ENCODE assay signal across 8 mouse cellular contexts in the genomic region with DNA sequence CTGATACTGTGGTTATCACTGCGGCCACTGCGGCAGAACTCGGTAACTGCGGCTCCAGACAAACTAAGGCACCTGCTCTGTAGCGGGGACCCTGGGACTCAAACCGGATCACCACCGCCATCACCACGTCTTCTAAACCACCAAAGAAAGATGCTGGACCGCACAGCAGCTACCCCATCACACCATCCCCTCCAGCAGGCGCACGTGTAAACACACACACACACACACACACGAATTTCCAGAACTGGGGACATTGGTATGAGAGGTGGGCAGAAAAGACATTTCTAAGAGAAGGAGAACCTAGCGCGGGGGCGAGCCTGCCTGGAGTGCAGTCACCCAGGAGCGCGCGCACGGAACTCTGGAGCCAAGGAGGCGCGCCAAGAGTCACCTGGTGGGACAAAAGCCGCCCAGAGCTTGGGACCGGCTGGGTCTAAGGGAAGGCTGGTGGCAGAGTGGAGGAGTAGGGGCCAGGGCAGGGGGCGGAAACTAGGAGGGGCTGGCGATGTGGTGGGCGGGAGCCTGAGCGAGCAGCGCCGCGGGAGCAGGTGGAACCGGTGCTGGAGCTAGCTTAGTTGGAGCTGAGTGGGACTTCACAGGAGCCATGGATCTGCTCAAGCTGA. TPM values are rescaled to one million over a fixed set of nuclear protein-coding genes. Genes with fewer than 3 reads are reported as not detected.
DNase-seq lines count a peak whose midpoint lies in the region; ATAC-seq lines count a peak whose summit lies in the region.

A gene (plus strand): TSS at position 308 of the 620 bp plus-strand sequence.

- H3K9ac ChIP-seq in kidney, embryonic 16.5 days (replicated peaks; ENCODE audit: low read length), result peak within 1 kb of the TSS; percentile 36; the same call in 1 of the 2 replicates
- peak within 1 kb of the TSS; percentile 73 for H3K9ac ChIP-seq in hindbrain, embryonic 13.5 days
- peak within 1 kb of the TSS; percentile 69 for H3K9ac ChIP-seq in midbrain, embryonic 13.5 days (replicated peaks)

- DNase-seq in kidney, postnatal 36 days, result no peak
- peak; percentile 39 for DNase-seq in embryo, embryonic 10.5 days (ENCODE audit: low spot score)
- DNase-seq in spleen, postnatal 10 days (ENCODE audit: low spot score in 2 of 2), result no peak
- DNase-seq in testis, postnatal 14 days (ENCODE audit: low spot score), result no peak
- DNase-seq in spleen, postnatal 14 days (ENCODE audit: low spot score in 2 of 2), result no peak

- no peaks in the 10 kb centered on the region for H3K9me3 ChIP-seq in kidney, embryonic 16.5 days (ENCODE audit: low read length)
- no peaks in the 10 kb centered on the region for H3K9me3 ChIP-seq in hindbrain, embryonic 13.5 days
- no peaks in the 10 kb centered on the region for H3K9me3 ChIP-seq in midbrain, embryonic 13.5 days

- peaks cover 31% of the 10 kb centered on the region for H3K27me3 ChIP-seq in kidney, embryonic 16.5 days (ENCODE audit: insufficient read depth, low read length)
- peaks cover 49% of the 10 kb centered on the region for H3K27me3 ChIP-seq in hindbrain, embryonic 13.5 days
- peaks cover 50% of the 10 kb centered on the region for H3K27me3 ChIP-seq in midbrain, embryonic 13.5 days

- H3K4me3 ChIP-seq in kidney, embryonic 16.5 days (ENCODE audit: low read length), result peak within 1 kb of the TSS; percentile 42
- peak within 1 kb of the TSS; percentile 57 for H3K4me3 ChIP-seq in hindbrain, embryonic 13.5 days
- peak within 1 kb of the TSS; percentile 56 for H3K4me3 ChIP-seq in midbrain, embryonic 13.5 days (replicated peaks)

- peak; percentile 93 for ATAC-seq in kidney, embryonic 16.5 days (ENCODE audit: low FRiP score, low TSS enrichment)
- peak; percentile 92 for ATAC-seq in hindbrain, embryonic 13.5 days (ENCODE audit: low FRiP score)
- ATAC-seq in midbrain, embryonic 13.5 days, result peak; percentile 83

- H3K36me3 ChIP-seq in kidney, embryonic 16.5 days (ENCODE audit: insufficient read depth, low read length), result no peaks in the 10 kb centered on the region
- no peaks in the 10 kb centered on the region for H3K36me3 ChIP-seq in hindbrain, embryonic 13.5 days
- no peaks in the 10 kb centered on the region for H3K36me3 ChIP-seq in midbrain, embryonic 13.5 days

- H3K4me1 ChIP-seq in kidney, embryonic 16.5 days (ENCODE audit: insufficient read depth, low read length), result 0 out of 2 replicates have a peak, but pooled peaks cover 4% of the 10 kb centered on the region
- peaks cover 12% of the 10 kb centered on the region for H3K4me1 ChIP-seq in hindbrain, embryonic 13.5 days (replicated peaks)
- H3K4me1 ChIP-seq in midbrain, embryonic 13.5 days (replicated peaks), result peaks cover 11% of the 10 kb centered on the region

- 2% methylated on average over 31 of the region's 31 CpGs for WGBS in kidney, embryonic 16.5 days
- WGBS in hindbrain, embryonic 13.5 days, result 2% methylated on average over 29 of the region's 31 CpGs
- 2% methylated on average over 31 of the region's 31 CpGs for WGBS in midbrain, embryonic 13.5 days

- H3K27ac ChIP-seq in kidney, embryonic 16.5 days (ENCODE audit: low read length), result no peak within 1 kb of the TSS
- no peak within 1 kb of the TSS for H3K27ac ChIP-seq in hindbrain, embryonic 13.5 days
- H3K27ac ChIP-seq in midbrain, embryonic 13.5 days, result no peak within 1 kb of the TSS

- peak within 1 kb of the TSS; percentile 65 for H3K4me2 ChIP-seq in kidney, embryonic 16.5 days (replicated peaks; ENCODE audit: low read depth, low read length)
- H3K4me2 ChIP-seq in hindbrain, embryonic 13.5 days, result peak within 1 kb of the TSS; percentile 87
- peak within 1 kb of the TSS; percentile 90 for H3K4me2 ChIP-seq in midbrain, embryonic 13.5 days (replicated peaks)

RNA-seq across cellular contexts. Expression of the gene that starts here (rescaled TPM):
- 0.67 and 0.85 TPM in 2 replicates for polyA plus RNA-seq in kidney, embryonic 16.5 days (2015; fragmentation: Nextera tagmentation; extraction: Ambion mirVana)
- polyA plus RNA-seq in hindbrain, embryonic 13.5 days (2015; fragmentation: Nextera tagmentation; extraction: Ambion mirVana), result 2.0 and 2.3 TPM in 2 replicates
- 0.62 and 0.87 TPM in 2 replicates for polyA plus RNA-seq in midbrain, embryonic 13.5 days (2015; fragmentation: Nextera tagmentation; extraction: Ambion mirVana)

Comparison
In these comparisons a context has a peak if more than half of its experiments do, and no peak if none do; other contexts are left out.
1. Peak in ATAC-seq, H3K4me3 ChIP-seq, H3K9ac ChIP-seq and H3K4me2 ChIP-seq in kidney, embryonic 16.5 days; RNA of the gene not detected or under 1 TPM.
2. Peak in ATAC-seq, H3K4me3 ChIP-seq, H3K9ac ChIP-seq and H3K4me2 ChIP-seq in midbrain, embryonic 13.5 days; RNA of the gene not detected or under 1 TPM.